Mouse (Mus musculus) limb, embryonic 15.5 days (tissue): ENCODE data around the gene Tcf20. TPM values are rescaled to one million over a fixed set of nuclear protein-coding genes. Genes with fewer than 3 reads are reported as not detected.

Experiments used
- ATAC-seq: fragments of 200-750 bp; cut with Nextera tagmentation; 2 replicates; pipeline ENCODE4 v1.8.0; 2017; ENCODE audit warnings: low read depth, moderate TSS enrichment; ENCODE audit not compliant: insufficient number of reproducible peaks, low FRiP score, low TSS enrichment
- H3K27ac ChIP-seq: fragments of 300-500 bp; sonication (generic); 2 replicates; pipeline ENCODE4 v1.5.1; 2015; ENCODE audit warnings: moderate library complexity, mild to moderate bottlenecking, inconsistent platforms
- H3K27me3 ChIP-seq: fragments of 300-500 bp; sonication (generic); 2 replicates; pipeline ENCODE4 v1.6.1; 2015; ENCODE audit warnings: inconsistent platforms
- H3K36me3 ChIP-seq: fragments of 300-500 bp; sonication (generic); 2 replicates; pipeline ENCODE4 v1.6.1; 2015; ENCODE audit warnings: inconsistent platforms
- H3K4me1 ChIP-seq: fragments of 300-500 bp; sonication (generic); 2 replicates; pipeline ENCODE4 v1.6.1; 2015; ENCODE audit warnings: inconsistent platforms
- H3K4me2 ChIP-seq: fragments of 300-500 bp; sonication (generic); 2 replicates; pipeline ENCODE4 v1.6.1; 2015; ENCODE audit warnings: mild to moderate bottlenecking, inconsistent platforms
- H3K4me3 ChIP-seq: fragments of 300-500 bp; sonication (generic); 2 replicates; pipeline ENCODE4 v1.5.1; 2015; ENCODE audit warnings: mild to moderate bottlenecking, inconsistent platforms
- H3K9ac ChIP-seq: fragments of 300-500 bp; sonication (generic); 2 replicates; pipeline ENCODE4 v1.6.1; 2015; ENCODE audit warnings: inconsistent platforms
- H3K9me3 ChIP-seq: fragments of 300-500 bp; sonication (generic); 2 replicates; pipeline ENCODE4 v1.6.1; 2016; ENCODE audit warnings: inconsistent platforms
- WGBS: fragments of 180-500 bp; shearing (Covaris S2); methylation state at CpG from one replicate; pipeline ENCODE4 v1.1.7; 2015; 5-methylcytosine and 5-hydroxymethylcytosine counted together
- polyA plus RNA-seq: library from polyadenylated mRNA; unstranded; fragments of >200 nt; fragmentation: Nextera tagmentation; extraction: Ambion mirVana; gene quantifications from 2 replicates; pipeline ENCODE4 v1.2.1, GENCODE M21; 2015

Tcf20 gene
- polyA plus RNA-seq, 1 experiment from 2014 or later = 10.5 TPM

GRCm38 (mm10) chr15:82967947-82968346 is 19.7 kb downstream of the Tcf20 start:
- H3K4me1 ChIP-seq = peaks cover 38% of the 10 kb centered on the region
- no peak overlapping the region; the same call in 1 of the 2 replicates for H3K27ac ChIP-seq
- no peaks in the 10 kb centered on the region for H3K9me3 ChIP-seq
- peaks cover 19% of the 10 kb centered on the region for H3K27me3 ChIP-seq
- H3K9ac ChIP-seq = no peak overlapping the region
- 19% methylated on average over 6 of the region's 6 CpGs for WGBS
- peak overlapping the region; percentile 52 for H3K4me2 ChIP-seq
- H3K4me3 ChIP-seq = peak overlapping the region; percentile 24
- no peaks in the 10 kb centered on the region for H3K36me3 ChIP-seq
- no peak for ATAC-seq

DNA sequence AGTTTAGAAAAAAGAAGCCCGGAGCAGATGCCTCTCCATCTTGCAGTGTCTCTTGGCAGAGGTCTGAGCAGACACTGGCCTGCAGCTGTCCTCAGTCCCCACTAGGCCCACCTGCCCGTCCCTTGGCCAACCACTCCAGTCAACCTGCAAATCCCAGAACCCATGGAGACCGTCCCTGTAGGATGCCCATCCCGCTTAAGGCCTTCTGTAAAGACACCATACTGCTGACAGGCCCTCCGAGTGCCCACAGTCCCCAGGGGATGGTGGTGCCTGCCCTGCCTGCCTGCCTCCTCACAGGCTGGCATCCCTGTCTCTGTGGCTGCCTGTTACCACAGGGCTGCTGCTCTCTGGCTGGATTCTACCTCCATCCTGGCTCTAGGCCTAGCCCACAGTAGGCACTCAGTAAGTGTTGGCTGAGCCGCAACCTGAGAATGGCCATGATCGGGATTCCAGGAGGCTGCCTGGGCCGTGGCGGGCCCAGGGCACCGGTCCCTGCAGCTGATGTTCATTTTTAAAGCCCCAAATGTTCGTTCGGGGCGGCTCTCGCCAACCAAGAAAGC is 23.3 kb downstream of the Tcf20 start:
- Histone ChIP-seq H3K27me3 (peaks cover 33% of the 10 kb centered on the region), H3K4me3 (peak overlapping the region; percentile 57), H3K4me2 (peak overlapping the region; percentile 55; the same call in 1 of the 2 replicates), H3K4me1 (peaks cover 63% of the 10 kb centered on the region), H3K9me3 (no peaks in the 10 kb centered on the region), H3K36me3 (no peaks in the 10 kb centered on the region), H3K27ac (peak overlapping the region; percentile 81), H3K9ac (no peak overlapping the region)
- no peak for ATAC-seq
- 43% methylated on average over 14 of the region's 14 CpGs for WGBS

- Histone ChIP-seq H3K4me3 (peak overlapping the region; percentile 57), H3K27me3 (peaks cover 33% of the 10 kb centered on the region), H3K4me2 (peak overlapping the region; percentile 55), H3K4me1 (peaks cover 63% of the 10 kb centered on the region), H3K9ac (0 out of 2 replicates have a peak overlapping the region, but pooled peaks have one; percentile 44), H3K36me3 (no peaks in the 10 kb centered on the region), H3K27ac (peak overlapping the region; percentile 81), H3K9me3 (no peaks in the 10 kb centered on the region)
- 2% methylated on average over 10 of the region's 82 CpGs for WGBS
- ATAC-seq = peak; percentile 20; the same call in 1 of the 2 replicates
Observed at GRCm38 (mm10) chr15:82963556-82964156, 24.0 kb downstream of the Tcf20 start.

DNA sequence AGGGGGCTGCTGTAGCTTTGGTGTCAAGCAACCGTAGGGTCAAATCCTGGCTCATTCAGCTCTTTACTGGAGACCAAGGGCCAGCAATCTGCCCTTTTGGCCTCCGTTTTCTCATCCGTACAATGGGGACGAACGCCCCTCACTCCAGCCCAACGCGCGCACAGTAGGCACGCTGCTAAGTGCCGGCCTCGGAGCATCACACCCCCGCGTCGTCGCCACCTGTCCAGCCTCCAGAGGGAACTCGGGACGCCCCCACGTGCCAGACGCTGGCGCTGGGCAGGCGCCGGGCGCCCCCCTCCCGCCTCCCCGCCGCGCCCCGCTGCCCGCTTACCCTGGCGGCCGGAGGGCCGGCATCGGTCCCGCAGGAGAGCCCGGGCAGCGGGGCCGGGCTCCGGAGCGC is 24.6 kb downstream of the Tcf20 start:
- H3K9me3 ChIP-seq = no peaks in the 10 kb centered on the region
- peak overlapping the region; percentile 77 for H3K27ac ChIP-seq
- peaks cover 63% of the 10 kb centered on the region for H3K4me1 ChIP-seq
- H3K4me3 ChIP-seq = peak overlapping the region; percentile 57
- peak overlapping the region; percentile 35 for H3K9ac ChIP-seq
- peak overlapping the region; percentile 76 for H3K4me2 ChIP-seq
- WGBS = 5% methylated on average over 36 of the region's 39 CpGs
- peaks cover 33% of the 10 kb centered on the region for H3K27me3 ChIP-seq
- no peak for ATAC-seq
- no peaks in the 10 kb centered on the region for H3K36me3 ChIP-seq

DNA sequence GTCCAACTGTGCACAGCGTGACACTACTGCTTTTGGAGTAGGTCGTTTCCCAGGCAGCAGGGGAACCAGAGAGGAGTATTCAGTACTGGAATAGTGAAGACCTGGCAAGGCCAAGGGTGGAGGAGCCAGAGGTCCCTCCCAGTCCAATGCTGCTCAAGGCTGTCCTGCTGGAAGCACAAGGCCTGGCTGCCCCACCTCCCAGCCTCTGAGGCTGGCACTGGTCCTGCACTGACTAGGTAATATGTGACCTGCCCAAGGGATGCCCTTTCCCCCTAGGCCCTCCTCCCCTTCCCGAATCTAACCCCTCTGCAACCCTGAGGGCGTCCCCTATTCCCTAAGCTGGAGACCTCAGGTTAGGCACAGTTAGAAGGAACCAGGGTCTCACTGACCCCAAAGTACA is 25.1 kb downstream of the Tcf20 start:
- Histone ChIP-seq H3K27ac (0 out of 2 replicates have a peak overlapping the region, but pooled peaks have one; percentile 77), H3K9ac (no peak overlapping the region; the same call in 1 of the 2 replicates)

GRCm38 (mm10) chr15:82960786-82961561 is 26.7 kb downstream of the Tcf20 start:
- Histone ChIP-seq H3K9me3 (no peaks in the 10 kb centered on the region), H3K4me1 (peaks cover 67% of the 10 kb centered on the region), H3K4me2 (peak overlapping the region; percentile 45), H3K9ac (no peak overlapping the region), H3K36me3 (no peaks in the 10 kb centered on the region), H3K27me3 (peaks cover 28% of the 10 kb centered on the region), H3K4me3 (peak overlapping the region; percentile 25), H3K27ac (no peak overlapping the region)
- 6% methylated on average over 26 of the region's 26 CpGs for WGBS
- ATAC-seq = no peak

More for the DNA sequence above, 25.1 kb downstream of the Tcf20 start:
- Histone ChIP-seq H3K4me2 (peak overlapping the region; percentile 76), H3K27me3 (peaks cover 32% of the 10 kb centered on the region), H3K9me3 (no peaks in the 10 kb centered on the region), H3K4me3 (peak overlapping the region; percentile 57), H3K4me1 (peaks cover 62% of the 10 kb centered on the region), H3K36me3 (no peaks in the 10 kb centered on the region)
- no peak for ATAC-seq
- WGBS = 35% methylated on average over 4 of the region's 4 CpGs

DNA sequence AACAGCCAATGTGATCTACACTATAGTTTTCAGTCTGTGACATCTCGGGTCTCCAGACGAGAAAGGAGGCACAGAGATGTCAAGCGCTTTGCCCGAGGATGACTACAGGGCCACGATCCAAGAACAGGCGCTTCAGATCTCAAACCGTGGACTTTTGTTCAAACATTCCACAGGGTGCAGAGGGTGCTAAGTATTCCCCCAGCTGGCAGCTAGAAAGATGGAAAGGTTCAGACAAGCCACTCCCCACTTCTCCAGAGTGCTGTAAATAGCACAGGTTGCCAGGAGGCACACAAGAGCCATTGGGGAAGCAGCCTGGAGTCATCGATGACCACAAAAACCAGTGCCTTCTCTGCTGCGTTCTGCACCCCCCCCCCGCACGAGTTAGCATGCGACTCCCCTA is 28.5 kb downstream of the Tcf20 start:
- no peak overlapping the region for H3K4me3 ChIP-seq
- no peak for ATAC-seq
- no peak overlapping the region for H3K9ac ChIP-seq
- H3K9me3 ChIP-seq = no peaks in the 10 kb centered on the region
- WGBS = 46% methylated on average over 12 of the region's 12 CpGs
- H3K27me3 ChIP-seq = peaks cover 34% of the 10 kb centered on the region
- peaks cover 70% of the 10 kb centered on the region for H3K4me1 ChIP-seq
- no peak overlapping the region for H3K4me2 ChIP-seq
- no peak overlapping the region for H3K27ac ChIP-seq
- H3K36me3 ChIP-seq = 0 out of 2 replicates have a peak, but pooled peaks cover 3% of the 10 kb centered on the region

DNA sequence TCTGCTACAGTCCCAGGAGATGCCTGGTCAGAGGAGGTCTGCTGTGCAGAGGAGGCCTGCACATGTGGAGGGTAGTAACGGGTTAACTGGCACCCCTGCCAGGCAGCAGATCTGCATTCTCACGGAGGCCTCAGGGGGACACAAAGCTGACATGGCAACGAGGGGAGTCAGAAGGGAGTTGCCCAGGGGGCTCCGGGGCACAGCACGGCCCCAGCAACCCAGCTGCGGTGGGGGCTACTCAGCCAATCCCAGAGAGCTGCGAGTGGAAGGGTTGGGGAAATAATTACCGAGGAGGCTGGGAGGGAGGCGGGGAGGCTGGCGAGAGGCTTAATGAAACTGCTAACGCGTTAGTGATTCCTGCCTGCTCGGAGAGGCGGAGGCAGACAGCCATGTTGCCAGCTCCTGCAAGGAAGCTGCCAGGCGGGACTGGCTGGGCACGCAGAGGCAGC is 29.4 kb downstream of the Tcf20 start:
- Histone ChIP-seq H3K4me1 (peaks cover 71% of the 10 kb centered on the region), H3K9ac (no peak overlapping the region)
- no peak for ATAC-seq

GRCm38 (mm10) chr15:82956721-82957120 is 31.0 kb downstream of the Tcf20 start:
- Histone ChIP-seq H3K9ac (no peak overlapping the region), H3K4me2 (no peak overlapping the region), H3K4me1 (peaks cover 71% of the 10 kb centered on the region), H3K4me3 (no peak overlapping the region), H3K9me3 (no peaks in the 10 kb centered on the region), H3K36me3 (0 out of 2 replicates have a peak, but pooled peaks cover 3% of the 10 kb centered on the region), H3K27me3 (peaks cover 57% of the 10 kb centered on the region), H3K27ac (no peak overlapping the region)
- 73% methylated on average over 4 of the region's 4 CpGs for WGBS
- no peak for ATAC-seq

More for the DNA sequence above, 29.4 kb downstream of the Tcf20 start:
- Histone ChIP-seq H3K27me3 (peaks cover 43% of the 10 kb centered on the region), H3K4me2 (peak overlapping the region; percentile 31), H3K36me3 (0 out of 2 replicates have a peak, but pooled peaks cover 3% of the 10 kb centered on the region), H3K9me3 (no peaks in the 10 kb centered on the region), H3K27ac (no peak overlapping the region), H3K4me3 (peak overlapping the region; percentile 7; the same call in 1 of the 2 replicates)
- 10% methylated on average over 16 of the region's 16 CpGs for WGBS

GRCm38 (mm10) chr15:82956310-82956709 is 31.4 kb downstream of the Tcf20 start:
- H3K4me2 ChIP-seq = no peak overlapping the region
- H3K4me3 ChIP-seq = no peak overlapping the region
- no peaks in the 10 kb centered on the region for H3K9me3 ChIP-seq
- WGBS = 82% methylated on average over 3 of the region's 3 CpGs
- ATAC-seq = no peak
- H3K27ac ChIP-seq = no peak overlapping the region
- no peak overlapping the region for H3K9ac ChIP-seq
- H3K27me3 ChIP-seq = peaks cover 59% of the 10 kb centered on the region
- peaks cover 71% of the 10 kb centered on the region for H3K4me1 ChIP-seq
- H3K36me3 ChIP-seq = 0 out of 2 replicates have a peak, but pooled peaks cover 3% of the 10 kb centered on the region

GRCm38 (mm10) chr15:82955286-82955685 is 32.4 kb downstream of the Tcf20 start:
- ATAC-seq = no peak
- Histone ChIP-seq H3K9ac (no peak overlapping the region), H3K36me3 (0 out of 2 replicates have a peak, but pooled peaks cover 3% of the 10 kb centered on the region), H3K27ac (no peak overlapping the region), H3K4me1 (peaks cover 71% of the 10 kb centered on the region), H3K9me3 (no peaks in the 10 kb centered on the region), H3K4me3 (no peak overlapping the region), H3K27me3 (peaks cover 56% of the 10 kb centered on the region), H3K4me2 (no peak overlapping the region)
- 62% methylated on average over 8 of the region's 8 CpGs for WGBS
